Mouse (Mus musculus) fibroblast of lung, adult 2 months (primary cell): ENCODE measurements around the gene Gna12.
A peak's percentile ranks its signal among the peaks of the same experiment; 100 is the strongest.

ENCODE experiments used
- DNase-seq: peaks from one replicate; pipeline ENCODE4 v3.0.0-alpha.2; 2011; ENCODE audit warnings: low read depth

The Gna12 gene

DNA sequence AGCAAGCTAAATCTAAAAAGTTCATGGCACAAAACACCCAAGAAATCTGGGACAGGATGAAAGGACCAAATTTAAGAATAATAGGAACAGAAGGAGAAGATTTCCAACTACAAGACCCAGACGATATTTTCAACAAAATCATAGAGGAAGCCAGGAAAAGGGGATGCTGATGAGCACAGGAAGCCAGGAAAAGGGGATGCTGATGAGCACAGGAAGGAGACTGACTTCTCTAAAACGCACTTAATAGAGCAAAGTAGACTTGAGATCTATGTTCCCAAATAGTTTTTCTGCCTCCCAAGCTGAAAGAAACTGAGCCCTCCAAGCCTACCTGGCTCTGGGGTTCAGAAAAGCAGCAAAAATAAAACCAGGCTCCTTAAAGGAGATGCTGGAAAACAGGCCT lies 2.8 kb downstream of the Gna12 start:
- no peak for DNase-seq

DNA sequence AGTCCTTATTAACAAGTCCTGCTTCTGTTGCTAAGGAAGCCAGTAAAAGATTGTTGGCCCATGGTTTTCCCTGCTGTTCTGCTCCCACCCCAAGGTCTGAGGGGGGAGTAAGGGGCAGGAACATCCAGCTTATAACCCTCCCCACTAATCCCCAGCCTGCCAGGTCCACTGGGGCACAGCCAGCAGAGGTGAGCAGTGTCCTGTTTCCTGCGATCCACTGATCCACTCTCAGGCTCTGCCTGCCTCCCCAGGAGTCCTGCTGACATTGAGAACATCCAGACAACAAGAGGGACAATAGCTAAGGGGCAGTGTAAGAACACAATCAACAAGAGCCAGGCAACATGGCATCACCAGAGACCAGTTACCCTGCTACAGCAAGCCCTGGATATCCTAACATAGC lies 3.4 kb downstream of the Gna12 start:
- no peak for DNase-seq

DNA sequence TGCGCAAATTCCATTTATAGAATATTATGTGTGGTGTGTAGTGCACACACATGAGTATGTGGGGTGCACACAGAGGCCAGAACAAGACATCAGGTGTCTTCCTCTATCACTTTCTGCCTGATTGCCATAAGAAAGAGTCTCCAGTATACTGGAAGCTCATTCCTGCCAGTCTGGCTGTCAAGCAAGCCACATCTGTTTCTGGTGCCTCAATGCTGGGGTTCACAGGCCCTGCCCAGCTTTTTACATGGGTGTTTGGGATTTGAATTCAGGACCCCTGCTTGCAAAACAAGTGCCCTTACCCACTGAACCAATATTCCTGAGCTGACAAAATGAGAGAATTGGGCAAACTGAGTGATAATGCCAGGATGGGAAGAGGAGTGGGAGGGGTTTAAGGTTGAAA lies 4.1 kb downstream of the Gna12 start:
- no peak for DNase-seq

DNA sequence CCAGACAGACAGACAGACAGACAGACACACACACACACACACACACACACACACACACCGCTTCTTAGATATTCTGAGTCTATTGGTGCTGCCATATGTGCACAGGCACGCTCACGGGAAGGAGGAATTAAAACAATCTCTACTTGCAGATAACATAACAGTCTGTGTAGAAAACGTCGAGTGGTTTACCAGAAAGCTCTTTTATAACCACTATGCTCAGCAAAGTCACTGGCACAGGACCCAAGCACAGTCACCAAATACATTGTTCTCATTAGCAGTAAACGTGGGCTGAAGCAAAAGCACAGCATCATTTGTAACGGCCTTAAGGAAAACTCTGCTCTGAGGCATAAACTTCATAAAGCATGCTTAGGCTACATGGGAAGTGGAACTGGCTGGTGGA lies 6.1 kb downstream of the Gna12 start:
- no peak for DNase-seq

DNA sequence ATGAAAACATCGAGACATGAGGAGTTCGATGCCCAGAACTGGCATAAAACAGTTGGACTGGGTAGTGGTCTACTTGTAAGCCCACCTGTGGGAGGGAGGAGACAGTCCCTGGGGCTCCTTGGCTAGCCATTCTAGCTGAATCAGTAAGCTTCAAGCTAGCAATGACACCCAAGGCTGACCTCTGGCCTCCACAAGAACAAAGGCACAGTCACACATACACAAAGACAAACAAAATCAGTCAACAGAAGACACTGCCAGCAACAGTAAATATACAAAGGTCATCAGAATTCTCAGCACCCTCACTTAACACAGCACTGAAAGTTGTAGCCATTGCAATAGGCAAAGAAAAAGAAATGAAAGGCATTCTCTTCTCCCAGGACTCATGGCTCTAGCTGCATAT lies 6.8 kb downstream of the Gna12 start:
- DNase-seq = no peak

DNA sequence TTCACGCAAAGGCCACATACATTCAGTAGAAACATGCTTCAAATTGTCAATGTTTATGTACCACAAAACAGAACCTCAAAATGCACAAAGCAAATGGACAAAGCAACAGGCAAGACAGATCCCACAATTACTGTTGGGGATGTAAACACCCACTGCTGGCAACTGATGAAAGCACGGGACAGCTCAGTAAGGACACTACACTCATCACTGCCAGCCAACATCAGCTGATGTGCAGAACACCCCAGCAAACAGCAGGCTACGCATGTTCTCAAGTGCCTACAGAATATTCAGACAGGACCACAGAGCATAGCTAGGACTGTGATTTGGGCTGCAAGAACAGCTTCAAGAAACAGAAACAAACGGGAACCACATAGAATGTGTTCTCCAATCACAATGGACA lies 8.3 kb downstream of the Gna12 start:
- no peak for DNase-seq

DNA sequence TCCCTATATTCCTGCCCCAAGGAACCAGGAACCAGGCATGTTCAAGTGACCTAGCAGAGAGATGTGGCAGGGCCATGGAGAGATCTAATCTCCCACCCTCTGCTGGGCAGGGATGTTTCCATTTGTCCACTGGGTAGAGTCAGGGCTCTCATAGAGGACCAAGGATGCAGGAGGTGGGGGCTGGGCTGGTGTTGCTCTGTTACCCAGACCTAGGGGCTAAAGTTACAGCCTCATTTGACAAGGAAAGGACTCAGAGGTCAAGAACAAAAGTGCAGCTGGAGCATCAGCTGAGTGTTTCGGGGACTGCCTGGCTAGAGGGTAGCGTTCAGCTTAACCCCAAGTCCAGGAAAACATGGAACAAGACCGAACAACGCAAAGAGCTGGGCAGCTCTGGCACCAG lies 9.7 kb downstream of the Gna12 start:
- DNase-seq = no peak

DNA sequence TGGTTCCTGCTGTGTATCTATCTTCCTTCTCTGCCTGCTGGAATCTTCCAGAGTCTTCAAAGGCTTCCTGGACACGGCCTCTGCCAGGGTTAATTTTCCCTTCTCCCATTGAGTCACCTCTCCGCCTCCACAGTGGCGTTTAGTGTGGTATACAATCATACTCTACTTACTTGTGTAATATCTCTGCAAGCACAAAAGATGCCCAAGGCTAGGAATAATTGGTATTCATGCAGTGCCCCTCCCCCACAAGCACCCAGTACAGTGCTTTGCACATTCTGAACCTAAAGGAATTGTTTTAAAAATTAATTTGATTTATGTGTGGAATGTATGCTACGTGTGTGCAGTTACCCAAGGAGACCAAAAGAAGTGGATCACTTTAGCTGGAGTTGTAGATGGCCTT lies 10.6 kb downstream of the Gna12 start:
- no peak for DNase-seq

DNA sequence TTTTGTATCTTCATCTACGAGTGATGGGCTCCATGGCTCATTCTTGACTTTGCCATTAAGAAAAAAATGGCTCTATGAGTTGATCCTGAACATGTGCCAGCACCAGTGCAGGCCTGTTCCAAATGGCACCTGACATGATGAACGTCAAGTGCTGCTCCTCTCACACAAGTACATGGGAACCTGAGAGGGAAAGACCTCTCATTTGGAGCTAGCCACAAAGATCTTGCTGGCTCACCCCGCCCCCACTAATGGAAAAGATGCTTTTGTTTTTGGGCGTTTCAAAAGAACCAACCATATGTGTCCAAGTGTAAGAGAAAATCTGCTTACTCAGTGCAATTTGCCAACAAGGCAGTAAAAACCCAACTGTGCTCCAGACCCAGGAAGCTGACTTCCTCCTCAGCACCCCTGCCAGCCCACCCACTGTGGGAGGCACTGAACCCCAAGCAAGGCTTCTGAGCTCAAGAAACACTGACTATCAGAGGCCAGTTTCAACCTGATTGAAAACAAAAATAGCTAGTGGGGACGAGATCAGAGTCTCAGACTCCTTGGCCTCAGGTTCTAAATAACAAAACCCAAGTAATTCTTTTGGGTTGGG lies 11.7 kb downstream of the Gna12 start:
- no peak for DNase-seq

DNA sequence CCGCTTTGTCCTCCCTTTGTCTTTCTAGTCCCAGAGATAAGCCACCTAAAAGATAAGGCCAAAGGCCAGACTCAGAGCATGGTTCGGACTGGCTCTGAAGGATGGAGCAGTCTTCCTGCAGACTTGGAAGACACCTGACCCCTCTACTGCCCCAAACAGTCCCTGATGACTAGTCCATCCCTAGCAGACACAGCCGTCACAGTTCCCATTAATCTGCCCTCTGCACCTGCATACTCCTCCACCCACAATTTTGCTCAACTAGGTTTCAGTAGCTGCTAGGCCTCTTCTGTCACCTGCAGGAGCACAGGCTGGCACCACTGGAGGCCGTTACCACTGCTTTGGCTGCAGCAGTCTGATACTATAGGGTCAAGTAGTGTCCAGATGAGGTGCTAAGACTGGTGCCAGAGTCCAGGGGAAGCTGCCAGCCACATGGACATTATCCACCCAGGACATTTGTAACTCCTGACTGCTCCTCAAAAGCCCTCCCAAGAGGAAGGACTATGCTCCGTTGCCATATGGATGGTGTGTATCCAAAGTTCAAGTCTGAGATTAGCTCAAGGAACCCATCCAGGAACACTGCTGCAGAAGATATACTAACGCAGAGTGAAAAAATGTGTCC lies 13.2 kb downstream of the Gna12 start:
- DNase-seq = no peak

DNA sequence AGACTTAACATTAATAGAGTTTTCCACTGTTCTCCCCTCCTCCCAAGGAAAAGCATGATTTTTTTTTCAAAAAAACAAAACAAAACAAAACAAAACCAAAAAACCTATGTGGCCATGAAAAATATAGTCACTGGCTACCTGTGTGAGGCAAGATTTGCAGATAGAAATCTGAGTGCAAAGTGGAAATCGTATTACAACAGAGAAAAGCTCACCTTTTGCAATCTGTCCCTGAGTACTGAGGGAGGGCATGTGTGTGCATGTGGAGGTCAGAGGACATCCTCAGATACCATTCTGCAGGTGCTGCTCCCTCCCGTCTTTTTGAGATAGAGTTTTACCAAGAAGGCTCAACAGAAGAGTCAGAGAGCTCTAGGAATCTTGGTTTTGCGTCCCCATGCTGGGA lies 14.2 kb downstream of the Gna12 start:
- DNase-seq = no peak

DNA sequence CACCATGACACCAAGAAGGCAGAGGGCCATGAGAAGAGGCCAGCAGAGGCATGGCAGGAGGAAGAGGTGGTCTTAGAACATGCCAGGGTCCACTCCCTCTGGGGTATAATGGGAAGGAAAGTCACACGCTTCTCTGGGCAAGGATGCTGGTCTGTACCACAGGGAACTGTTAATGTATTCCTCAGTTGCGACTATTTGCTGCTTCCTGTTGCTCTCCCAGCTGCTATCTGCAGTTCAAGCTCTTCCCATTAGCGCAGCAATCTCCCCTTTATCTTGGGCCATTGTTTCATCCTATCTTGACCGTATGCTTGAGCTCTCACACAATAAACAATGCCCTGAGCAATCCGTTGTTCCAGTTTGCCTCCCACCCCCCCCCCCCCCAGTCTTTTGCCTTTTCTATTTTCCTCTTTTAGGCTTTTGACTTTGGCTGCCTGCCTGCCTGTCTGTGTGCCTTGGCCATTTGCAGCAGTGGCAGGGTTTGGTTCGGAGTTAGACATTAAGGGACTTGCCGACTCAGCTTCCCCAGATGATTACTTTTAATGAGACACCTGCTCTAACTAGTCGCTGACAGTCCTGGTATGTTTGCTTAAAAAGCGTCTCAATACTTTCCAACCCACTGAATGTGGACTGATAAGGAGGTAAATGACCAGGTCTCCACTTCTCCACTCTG lies 15.0 kb downstream of the Gna12 start:
- no peak for DNase-seq

DNA sequence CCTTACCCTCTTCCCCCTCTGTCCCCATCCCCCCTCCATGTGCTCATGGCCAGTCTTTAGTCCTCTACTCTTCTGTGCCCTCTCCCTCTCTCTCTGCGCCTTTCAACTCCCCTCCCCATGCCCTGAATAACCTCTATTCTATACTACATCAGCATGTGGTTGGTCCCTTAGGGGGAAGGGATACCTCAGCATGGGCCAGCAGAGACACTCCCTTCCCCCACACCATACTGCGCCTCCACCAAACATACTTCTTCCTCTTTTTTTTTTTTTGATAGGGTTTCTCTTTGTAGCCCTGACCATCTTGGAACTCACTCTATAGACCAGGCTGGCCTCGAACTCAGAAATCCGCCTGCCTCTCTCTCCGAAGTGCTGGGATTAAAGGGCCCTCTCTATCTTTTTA lies 15.8 kb downstream of the Gna12 start:
- no peak for DNase-seq

DNA sequence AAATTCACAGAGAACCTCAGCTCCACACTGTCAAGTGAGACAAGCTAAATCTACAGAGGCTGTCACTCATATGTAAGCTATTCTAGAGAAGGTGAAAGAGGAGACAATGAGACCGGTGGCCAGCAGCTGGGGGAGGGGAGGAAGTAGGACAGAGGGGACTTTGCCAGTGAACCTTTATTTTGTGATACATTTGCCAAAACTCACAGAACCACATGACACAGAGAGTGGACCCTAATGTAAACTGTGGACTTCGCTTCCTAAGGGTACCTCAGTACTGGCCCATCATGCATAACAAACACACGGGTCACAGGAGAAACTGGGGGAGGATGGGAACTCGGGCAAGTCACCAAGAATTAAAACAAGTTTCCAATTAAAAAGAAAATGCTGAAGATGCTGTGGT lies 17.5 kb downstream of the Gna12 start:
- no peak for DNase-seq

DNA sequence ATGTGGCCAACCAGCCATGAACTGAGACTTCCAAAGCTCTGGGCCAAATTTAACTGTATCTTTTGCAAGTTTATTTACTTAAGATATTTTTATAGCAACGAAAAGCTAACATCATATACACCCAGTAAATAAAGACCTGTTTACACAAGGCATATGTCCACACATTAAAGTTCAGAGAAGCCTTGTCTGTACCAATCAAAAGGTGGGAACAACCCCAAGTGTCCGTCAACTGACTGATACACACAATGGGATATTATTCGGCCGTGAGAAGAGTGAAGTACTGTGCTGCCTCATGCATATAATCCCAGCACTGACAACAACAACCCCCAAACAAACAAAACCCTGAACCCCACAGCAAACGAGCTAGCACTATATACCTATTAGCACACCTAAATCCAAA lies 18.2 kb downstream of the Gna12 start:
- DNase-seq = no peak

DNA sequence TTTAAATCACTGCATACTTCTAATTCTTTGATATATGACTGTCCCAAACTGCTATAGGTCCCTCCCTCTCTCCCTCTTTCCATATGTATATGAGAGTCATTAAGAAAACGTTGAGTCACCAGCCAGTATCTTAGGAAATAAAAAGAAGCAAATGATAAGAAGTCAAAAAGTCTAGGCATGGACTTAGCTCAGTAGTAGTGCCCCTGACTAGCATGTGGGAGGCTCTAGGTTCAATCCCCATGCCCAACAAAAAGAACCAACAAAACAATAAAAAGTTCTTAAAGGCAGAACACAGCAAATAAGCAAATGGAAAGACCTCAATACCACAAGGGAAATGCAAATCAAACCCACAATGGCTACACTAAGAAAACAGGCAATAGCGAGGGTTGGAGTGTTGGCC lies 18.8 kb downstream of the Gna12 start:
- no peak for DNase-seq

DNA sequence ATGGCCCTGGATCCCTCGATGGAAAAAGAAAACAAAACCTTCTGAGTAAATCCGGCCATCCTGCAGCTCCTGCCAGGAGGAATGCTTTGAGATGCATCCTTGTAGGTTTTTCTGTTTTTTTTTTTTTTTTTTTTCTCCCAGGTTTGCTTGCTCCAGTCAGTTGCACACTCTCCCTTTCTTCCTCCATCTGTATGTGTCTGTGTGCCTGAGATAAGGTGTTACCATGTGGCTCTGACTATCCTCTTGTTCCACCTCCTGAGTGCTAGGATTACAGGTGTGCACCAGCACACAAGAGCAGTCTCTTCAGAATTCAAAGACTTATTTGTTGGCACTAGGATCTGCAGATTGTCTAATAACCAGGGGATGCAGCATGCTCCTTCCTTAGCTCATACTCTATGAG lies 23.3 kb downstream of the Gna12 start:
- DNase-seq = no peak

DNA sequence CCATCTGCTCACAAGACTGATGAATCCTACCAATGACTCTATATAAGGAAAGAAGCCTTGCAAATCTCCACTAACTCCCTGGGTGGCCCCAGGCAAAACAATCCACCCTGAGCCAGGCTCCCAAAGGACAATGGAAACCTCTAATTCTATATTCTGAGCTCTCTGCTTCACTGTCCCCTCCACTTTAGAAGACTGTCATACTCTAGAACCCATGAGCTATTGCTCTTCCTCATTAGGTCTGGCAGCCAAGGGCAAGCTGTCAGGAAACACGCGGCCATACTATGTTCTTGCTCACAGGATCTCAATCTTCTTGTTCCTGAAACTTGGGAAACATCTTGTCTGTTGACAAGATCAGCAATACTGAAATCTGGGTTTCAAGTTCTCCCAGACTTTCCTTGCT lies 24.0 kb downstream of the Gna12 start:
- DNase-seq = no peak

DNA sequence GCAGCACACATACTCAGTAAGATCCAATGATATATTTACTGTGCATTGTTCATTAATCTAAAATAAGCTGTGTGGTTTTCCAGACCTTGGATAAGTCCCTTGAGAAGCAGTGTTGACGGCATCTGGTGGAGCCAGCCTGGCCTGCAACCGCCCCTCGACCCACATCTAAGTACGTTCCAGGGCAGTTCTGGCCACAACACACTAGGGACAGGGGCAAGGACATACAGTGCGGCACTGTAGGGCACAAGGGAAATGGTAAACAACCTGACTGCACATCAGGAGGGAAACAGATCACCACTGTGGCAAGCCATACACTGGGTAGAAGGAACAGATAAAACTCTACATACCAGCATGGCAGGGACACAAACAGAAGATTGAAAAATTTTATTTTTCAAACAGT lies 28.4 kb downstream of the Gna12 start:
- DNase-seq = no peak

DNA sequence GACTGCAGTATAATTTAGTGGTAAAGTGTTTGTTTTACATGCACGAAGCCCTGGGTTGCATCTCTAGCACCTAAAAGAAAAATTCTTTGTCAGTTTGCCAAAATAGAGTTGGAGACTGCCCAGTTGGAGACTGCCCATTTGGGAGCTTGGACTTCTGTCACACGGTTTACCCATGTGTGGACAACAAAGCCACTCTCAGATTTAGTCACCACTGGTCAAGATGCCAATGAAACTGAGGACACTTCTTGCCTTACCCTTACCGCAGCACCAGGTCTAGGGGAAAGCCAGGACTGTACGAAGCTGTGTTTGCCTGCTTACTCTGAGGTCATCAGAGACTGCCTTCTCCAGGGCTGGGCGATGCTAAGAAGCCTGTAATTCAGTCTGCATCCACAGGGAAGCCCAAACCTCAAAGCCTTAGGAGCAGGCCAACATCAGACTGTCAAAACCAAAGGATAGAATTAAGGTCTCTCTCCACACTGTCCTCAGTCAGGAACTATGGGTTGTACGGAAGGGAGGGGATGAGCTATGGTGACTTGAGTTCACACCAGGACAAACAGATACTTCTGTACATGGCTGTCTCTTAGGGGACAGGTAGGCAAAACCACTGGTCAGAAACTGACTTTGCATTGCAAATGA lies 29.8 kb downstream of the Gna12 start:
- peak; percentile 21 for DNase-seq

DNA sequence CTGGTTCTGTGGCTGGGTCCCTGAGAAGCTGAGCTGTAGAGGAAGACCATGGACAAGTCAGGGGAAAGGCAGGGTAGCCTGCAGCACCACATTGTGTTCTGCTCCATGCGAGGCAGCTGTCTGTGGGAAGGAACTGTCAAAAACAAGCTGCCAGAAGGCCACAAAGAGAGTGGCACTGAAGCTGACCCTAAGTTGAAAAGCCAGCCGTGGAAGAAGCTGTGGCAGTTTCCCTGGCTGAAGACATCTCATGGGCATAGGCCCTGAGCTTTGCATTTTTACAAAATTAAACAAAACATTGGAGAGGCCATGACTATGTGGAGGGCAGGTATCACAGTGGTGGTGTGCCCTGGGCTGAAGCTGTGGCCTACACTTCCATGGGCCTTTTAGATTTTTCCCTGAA lies 31.0 kb downstream of the Gna12 start:
- DNase-seq = no peak

DNA sequence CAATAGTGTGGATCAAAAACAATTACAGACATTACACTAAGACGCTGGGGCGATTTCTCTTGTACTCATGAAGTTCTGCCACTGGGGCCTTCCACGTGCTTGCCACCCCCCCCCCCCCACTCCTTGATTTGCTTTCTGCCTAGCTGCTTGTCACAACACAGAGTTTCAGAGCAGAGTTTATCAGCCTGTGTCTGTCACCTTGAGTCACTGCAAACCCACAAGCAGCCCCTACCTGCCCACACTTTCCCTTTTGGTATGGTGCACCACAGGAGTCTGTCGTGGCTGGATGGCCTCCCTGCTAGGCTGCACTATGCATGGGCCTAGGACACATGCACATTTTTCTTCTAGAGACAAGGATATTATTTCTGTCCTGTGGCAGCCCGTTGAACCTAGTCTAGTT lies 31.5 kb downstream of the Gna12 start:
- no peak for DNase-seq

DNA sequence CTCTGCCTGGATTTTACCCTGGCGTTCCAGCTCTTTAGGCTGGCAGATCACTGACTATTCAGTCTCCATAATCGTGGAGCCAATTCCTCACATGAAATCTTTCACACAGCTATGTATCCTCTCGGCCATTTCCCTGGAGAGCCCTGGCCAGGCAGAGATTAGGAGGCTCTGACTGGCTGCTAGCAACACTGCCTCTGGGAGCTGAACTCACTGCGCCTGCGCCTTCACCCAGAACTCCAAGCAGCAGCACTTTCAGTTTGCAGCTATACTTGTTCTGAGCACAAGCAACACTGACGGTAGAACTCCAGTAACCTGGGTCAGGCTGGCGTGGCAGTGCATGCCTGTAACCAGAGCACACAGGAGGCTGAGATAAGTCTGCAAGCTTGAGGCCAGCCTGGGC lies 32.1 kb downstream of the Gna12 start:
- DNase-seq = peak; percentile 22

DNA sequence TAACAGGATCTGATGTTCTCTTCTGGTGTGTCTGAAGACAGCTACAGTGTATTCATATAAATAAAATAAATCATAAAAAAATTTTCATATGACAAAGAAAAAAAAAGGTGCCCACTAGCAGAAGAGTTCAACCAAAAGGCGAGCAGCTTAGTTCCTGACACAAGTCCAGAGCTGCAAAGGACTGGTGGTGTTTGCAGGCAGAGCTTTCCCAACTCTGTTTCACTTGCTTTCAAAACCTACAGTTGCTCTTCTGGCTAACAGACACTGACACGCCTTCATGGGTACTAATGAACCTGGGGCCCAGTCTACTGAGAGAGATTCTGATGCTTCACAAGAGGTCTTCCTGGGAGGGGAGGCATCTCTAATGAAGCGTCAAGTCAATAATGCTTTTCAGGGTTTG lies 34.2 kb downstream of the Gna12 start:
- no peak for DNase-seq
